Mouse (Mus musculus) retina, embryonic 14.5 days (tissue): ENCODE data around the gene Rsrc1.

Experiments
- DNase-seq: peaks from one replicate; pipeline ENCODE4 v3.0.0-alpha.2; 2015; ENCODE audit warnings: low spot score

Gene Rsrc1

DNA sequence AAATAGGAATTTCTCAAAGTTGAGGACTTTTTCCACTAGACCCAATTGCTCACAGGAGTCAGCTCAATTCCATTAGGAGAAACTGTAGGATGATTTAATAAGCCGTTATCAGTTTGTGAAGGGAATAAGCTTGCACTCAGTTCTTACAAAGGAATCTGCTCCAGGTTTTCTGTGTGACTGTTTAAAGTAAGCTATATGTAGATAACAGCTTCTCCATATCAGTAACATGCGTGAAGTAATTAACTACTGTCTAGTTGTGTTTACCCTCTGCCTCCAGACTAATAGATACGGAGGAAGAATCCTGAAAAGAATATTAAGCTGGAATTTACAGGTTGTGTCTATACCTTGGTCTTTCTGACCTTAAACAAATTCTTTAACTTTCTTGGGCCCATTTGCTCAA lies 299.1 kb downstream of the Rsrc1 start:
- no peak for DNase-seq

DNA sequence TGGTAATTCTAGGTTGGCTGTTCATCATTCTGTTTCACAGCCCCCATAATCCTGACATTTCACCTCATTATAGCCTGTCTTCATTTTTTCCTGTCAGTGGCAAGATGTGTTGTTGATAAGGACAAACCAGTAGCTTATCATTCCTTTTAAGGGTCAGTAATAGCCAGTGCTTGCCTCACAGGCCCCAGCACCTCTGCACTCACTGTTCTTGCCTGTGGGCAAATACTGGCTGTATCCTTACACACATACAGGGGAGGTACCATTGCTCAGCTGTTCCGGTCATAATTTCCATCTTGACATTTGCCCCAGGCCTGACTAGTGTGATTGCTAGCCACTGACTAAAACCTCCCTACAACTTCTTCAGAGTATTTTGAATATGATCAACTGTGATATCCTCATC lies 302.8 kb downstream of the Rsrc1 start:
- DNase-seq, result no peak

DNA sequence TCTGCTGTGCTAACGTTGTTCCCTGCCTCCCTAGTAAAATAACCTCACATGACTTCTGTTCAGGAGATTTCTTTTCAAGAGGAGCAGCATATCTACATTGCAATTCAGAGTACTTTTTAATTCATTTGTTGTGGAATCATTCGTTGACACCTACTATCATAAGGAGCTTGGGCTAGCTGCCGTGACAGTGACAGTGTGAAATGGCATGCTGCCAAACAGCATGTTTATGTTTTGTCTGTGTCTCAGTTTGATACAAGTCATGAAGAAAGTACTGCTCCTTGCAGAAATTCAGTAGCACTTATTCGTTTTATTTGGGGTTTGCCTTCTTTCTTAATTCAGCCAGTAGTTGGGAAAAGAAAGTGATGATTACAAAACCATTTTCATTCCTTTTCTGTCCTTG lies 303.7 kb downstream of the Rsrc1 start:
- no peak for DNase-seq

DNA sequence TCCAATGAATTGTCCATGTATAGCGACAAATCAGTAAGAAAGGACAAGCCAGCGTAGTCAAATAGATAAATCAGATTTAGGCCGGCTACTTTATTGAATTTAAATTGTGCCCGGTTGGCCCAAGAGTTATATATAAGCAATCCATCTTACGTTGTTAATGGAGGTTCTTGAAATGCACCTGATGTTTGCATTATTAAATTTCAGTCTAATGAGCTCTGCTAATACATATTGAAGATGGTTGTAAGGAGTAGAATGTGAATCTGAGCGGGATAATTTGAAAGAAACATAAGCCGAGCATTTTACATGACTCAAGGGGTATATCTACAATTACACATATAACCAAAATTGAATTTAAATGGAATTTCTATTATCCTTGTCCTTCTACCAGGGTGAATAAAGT lies 307.5 kb downstream of the Rsrc1 start:
- DNase-seq, result no peak

DNA sequence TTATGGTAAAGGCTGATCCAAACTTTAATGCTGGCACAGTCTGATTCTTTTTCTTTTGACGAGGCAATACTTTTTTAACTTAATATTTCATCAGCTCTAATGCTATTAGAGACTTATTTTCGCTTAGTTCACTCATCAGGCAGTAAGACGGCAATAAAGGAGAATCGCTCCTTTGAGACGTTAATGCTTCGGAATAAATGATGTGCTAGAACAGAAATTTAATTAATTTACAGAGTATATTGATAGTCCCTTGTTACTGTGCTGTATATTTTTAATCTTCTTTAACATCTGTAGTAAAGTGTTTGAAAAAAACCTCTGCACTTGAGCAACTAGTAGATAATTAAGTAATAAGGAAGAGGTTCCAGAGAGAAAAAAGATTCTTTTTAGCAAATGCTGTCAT lies 308.3 kb downstream of the Rsrc1 start:
- no peak for DNase-seq

DNA sequence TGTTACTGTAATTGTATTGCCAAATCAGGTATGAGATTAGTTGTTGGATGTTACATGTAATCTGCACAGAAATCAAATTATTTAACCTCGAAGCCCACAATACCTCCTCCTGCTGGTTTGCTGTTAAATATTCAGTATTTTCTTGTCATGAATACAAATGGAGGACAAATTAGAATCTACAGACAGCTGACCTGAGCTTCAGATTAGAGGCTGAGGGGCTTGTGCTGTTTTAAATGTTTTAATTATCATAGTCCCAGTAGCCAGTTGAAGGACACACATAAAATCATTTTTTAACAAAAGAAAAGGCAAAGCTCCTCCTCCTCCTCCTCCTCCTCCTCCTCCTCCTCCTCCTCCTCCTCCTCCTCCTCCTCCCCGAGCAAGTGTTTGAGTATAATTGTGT lies 327.5 kb downstream of the Rsrc1 start:
- no peak for DNase-seq

DNA sequence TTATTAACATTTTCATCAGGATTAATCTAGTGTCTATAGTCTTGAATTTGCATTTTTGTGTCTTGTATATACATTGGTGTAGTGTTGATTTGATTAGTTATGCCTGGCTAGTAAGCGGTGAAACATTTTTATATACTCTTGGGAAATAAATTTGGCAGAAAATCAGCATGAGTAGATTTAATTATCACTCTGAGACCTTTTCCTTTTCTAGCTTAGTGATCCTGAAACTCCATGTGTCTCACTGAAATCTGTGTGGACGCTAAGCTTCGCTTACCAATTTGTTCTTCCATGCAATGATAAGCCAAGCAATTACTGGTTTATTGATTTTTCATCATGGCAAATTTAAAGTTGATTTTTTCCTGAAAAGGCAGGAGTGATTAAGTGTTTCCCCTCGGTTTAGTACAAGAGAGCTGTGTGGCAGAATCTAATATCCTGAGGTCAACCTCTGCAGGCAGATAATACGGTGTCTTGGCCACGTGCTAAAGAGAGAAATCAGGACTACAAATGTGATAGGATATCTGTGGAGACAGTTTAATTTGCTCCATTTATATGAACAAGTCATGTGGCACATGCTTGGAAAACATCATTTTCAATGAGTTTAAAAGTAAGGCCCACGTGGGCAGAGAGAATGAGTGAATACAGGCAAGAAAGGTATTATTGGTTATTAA lies 328.6 kb downstream of the Rsrc1 start:
- DNase-seq, result peak; percentile 62

DNA sequence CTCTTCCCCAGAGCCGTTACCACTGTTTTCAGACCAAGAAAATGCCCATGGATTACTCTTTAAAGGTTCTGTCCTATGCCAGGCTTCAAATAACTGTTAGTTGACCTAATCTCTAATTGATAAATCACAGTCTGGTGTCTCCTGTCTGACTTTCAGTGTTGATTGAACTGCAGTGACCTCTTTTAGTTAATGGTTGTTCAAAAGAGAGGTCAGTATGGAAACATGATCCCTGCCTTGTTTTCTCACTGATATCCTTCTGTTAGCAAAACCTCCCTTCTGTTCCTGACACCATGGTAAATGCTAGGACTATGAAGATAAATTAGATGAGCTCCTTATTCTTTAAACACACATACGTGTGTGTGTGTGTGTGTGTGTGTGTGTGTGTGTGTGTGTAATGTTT lies 330.2 kb downstream of the Rsrc1 start:
- DNase-seq, result no peak

DNA sequence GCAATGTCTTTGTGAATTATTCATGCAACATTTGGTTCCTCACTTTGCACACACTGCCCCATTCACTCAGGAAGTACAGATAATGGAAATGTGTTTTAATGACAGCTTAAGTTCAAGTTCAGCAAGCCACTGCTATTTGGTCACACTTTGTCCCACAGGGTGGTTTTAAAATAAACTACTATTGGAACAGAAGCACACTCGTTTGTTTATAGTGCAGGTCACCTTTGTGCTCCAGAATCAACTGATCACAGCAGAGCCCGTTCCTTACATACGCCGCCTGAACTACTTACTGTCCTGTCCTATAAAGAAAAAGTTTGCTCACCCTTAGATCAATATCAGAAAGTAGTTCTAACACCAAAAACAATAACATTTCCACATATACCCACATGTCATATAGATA lies 341.2 kb downstream of the Rsrc1 start:
- no peak for DNase-seq

DNA sequence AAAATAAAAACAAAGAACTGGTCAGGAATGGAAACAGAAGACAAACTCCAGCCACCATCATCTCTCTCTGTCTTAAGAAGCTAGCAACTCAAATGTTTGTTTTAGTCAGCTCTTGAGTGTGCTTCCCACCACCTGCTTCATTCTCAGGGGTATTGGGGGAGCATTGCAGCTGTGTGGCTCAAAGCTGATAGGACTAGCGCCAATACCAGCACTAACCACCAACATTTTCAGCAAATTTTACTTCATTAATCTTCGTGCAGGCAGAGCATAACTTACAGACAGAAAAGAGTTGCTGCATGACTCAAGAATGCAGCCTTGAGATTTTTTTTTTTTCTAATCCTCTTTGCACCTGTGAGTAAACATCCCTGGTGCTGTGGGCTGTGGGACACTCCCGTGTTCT lies 358.4 kb downstream of the Rsrc1 start:
- no peak for DNase-seq

DNA sequence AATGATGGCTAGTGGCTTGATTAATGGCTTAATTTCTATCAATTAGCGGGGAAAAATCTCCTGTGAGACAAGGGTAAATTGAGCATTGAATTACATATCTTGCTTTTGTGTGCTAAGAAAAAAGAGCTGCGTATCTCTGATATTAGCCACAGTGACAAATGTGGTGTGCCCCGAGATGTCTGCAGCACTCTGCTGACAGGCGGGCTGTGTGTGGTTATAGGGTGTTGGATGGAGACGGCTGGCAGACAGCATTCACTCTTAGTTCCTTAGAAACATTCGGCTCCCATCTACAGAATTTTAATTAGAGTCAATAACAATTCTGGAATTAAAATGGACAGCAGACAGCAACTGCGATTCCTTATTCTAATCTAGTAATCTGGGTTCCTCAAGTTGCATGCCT lies 359.7 kb downstream of the Rsrc1 start:
- no peak for DNase-seq

DNA sequence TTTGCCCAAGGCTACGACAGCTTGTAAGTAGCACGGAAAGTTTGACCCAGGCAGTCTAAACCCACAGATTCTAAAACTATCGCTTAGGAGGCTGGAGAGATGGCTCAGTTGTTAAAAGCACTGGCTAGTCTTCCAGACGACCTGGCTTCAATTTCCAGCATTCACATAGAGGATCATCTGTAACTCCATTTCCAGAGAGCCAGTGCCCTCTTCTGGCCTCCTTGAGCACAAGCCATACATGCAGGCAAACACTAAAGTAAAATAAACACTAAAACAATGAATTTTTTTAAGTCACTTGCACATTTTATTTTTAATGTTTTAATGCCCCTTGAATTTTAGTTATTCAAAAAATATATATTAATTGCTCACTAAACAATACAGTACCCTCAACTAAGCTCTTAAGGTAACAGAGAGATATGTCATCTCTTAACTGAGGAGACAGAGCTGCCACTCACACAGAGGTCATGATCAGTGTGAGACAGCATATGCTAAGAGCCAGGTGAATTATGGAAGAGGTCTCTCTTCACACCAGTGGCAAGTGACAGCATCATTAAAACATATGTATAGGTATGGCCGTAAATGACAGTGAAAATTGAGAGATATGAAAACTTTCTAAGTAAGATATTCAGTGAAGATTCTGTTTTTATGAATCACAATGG lies 361.9 kb downstream of the Rsrc1 start:
- DNase-seq, result peak; percentile 49

DNA sequence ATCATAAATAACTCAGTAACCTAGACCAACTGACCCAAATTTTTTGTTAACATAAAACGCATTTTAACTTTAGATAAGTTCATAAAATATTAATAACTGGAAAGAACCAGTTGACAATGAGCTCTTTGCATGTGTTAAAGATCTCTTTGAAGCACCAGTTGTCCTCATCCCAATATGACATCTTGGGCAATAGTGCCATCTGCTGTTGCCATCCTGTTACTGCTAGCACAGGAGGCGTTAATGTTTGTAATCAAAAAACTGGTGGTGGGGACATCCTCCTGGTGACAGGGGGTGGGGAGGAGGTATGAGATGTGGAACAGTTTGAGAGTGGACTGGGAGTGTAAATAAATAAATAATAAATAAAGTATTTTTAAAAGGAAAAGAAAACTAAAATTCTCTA lies 363.4 kb downstream of the Rsrc1 start:
- peak; percentile 81 for DNase-seq

DNA sequence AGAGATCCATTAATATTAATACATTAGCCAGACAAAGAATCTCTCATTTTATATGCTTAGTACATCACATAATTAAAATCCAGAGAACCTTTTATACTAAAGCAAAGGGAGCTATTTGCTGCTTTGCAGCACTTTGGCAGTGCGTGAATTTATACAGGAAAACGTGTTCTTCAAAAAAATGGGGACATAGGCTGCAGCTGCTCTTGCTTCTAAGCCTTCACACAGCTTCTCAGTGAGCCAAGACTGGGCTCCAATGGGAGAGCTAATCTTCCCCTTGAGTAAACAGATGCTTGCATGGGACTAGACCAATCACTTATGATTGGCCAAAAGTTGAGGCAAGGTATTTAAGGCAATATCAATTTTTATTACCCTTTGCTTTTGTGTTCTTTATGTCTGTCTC lies 365.5 kb downstream of the Rsrc1 start:
- no peak for DNase-seq

DNA sequence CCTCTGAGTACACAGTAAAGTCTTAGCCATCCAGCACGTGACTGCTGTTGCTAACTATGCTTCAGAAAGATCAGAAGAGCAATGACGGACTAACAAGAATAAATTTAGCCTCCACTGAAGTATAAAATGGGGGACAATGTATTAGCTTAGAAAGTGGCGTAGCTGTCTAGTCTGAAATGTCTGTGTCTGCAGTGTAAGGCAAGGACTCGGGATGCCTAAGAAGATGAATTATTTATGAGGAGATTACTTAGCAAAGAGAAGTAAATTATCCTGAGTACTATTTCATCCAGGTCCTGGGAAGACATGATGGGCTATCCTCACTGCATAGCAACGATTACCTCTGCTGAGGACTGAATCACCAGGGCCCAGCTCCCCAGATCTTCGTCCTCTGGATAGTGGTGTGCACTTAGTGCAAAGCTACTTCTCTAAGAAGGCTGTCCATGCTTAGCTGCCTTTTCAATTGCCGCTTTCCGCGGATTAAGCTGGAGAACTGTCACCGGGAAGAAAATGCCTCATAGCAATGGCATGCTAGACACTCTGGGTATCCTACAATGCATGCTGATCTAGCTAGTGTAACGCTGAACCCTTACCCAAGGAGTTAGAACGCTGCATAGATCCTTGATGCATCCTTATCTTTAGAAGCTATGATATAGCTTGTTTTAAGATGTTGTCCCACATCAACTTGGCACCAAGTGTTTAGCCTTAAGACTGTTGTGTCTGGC lies 370.4 kb downstream of the Rsrc1 start:
- DNase-seq, result no peak

DNA sequence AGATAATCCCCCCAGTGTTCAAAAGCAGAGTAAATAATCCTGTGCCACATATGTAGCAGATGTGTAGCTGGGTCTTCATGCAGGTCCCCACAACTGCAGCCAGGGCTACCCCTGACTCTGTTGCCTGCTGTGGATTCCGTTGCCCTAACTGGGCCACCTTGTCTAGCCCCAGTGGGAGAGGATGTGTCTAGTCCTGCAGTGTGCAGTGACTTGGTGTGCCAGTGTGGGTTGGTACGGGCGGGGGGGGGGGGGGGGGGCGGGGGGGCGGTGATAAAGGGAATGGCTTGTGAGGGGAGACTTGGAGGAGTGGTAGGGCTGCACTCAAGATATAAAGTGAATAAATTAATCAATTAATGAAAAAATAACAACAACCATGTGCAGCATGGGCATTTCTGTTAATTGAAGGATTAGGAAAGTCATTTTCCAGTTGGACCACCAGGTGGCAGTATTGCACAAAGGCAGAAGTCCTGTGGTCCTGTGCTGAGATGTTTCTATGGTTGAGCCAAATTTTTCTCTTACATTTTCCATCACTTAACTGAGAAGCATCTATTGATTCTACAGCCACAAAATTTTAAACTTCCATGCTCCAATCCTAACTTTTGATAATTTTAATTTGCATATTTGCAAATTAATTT lies 371.1 kb downstream of the Rsrc1 start:
- DNase-seq, result peak; percentile 86

DNA sequence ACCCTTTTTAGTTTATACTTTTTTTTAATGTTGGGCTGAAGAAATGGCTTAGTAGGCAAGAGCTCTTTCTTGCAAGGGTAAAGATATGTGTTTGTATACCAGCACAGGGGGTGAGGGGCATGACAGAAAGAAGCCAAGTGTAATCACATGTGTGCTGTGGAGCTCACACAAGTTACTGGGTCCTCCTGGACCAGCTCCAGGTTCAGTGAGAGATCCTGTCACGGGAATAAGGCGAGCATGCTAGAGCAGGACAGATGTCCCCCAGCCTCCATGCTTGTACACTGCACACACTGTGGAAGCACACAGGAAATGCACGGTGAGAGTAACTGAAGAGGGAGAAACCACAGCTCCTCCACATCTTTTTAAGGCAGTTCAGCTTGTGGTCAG lies 371.6 kb downstream of the Rsrc1 start:
- no peak for DNase-seq

DNA sequence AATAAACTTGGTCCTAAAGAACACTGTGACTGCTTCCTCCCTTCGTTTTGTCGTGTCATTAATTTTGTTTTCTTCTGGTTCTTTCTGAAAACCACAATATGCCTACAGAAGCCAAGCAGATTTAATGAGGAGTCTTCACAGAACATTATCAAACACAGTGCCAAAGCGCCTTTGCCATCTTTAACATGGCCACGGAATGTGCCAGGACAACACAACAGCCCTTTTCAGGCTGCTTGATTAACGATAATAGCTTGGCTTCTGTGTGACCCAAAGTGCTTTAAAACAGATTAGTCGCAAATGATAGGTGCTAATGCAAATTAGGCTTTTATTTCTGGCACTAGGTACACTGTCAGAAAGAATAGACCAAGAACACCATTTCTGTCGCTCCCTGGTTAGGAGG lies 377.2 kb downstream of the Rsrc1 start:
- no peak for DNase-seq

DNA sequence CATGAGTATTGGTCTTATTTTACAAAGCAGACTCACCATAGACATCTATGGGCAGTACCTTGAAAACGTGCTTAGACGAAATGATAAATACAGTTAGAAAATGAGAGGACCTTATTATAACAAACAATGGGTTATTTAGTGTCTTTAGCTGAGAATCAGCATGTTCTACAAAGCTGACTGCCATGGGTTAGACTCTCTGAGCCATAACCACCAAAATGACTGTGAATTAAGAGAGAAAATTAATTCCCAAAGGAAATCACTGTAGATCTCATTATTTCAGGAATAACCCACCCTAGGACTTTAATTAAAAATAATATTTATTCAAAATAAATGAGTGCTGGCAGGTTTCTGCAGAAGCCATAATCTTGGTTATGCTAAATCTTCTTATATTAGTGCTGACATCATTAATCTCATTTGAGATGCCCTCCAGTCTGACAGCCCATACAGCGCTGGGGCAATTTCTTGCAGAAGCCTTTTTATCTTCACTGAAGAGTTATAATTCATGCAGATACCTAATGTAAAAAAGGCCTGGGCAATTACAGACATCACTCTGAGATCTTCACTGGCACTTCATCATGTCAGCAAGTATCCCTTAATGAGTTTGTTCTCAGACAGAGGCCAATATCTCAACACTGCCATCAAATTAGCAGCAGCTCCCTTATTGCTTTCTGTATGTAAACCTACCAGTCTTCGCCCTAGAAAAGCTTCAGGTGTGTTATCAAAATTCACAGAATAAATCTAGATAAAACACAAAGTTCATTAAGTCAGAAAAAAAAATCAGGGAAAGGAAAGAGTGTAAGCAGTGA lies 385.1 kb downstream of the Rsrc1 start:
- DNase-seq, result no peak

DNA sequence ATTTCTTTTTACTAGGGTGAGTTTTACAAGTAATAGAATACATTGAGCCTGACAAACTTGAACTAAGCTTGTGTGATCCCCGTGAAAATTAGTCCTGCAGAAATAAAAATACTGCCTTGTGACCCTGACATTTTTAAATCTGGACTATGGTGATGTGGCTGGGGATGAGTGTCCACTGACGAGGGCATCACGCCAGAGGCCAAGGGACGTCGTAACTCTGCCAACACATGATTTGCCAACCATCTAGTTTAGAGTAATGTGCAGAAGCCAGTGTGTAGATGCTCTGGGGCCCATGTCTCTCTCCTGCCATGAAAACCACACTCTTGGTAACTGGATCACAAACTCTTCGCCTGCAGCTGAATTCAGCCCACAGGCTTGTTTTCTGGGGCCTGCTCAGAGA lies 386.3 kb downstream of the Rsrc1 start:
- DNase-seq, result no peak

DNA sequence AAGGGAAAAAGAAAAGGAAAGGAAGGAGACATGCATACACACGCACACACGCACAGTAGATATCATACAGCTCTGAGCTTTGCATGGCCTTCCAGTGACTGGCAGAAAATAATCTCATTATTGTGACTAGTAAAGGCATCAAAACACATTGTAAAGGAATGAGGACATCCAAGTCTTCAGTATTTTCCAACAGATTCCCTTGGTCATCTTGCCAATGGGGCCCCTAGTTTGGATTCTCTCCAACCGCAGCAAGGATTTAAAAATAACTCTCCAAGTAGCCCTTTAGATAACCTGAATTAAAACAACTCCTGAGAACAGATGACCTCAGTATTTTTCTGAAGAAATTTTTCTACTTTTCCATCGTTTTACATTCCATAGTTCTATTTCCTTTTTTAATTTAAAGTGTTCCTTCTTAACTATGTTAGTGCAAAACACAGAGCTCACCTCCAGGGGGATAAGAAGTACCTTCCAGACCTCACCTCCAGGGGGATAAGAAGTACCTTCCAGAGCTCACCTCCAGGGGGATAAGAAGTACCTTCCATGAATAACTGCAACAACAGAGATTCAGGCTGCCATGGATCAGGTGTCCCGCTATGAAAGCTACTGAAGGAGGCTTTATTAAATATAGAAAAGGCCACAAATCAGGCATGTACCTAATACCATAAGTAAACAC lies 388.4 kb downstream of the Rsrc1 start:
- no peak for DNase-seq

DNA sequence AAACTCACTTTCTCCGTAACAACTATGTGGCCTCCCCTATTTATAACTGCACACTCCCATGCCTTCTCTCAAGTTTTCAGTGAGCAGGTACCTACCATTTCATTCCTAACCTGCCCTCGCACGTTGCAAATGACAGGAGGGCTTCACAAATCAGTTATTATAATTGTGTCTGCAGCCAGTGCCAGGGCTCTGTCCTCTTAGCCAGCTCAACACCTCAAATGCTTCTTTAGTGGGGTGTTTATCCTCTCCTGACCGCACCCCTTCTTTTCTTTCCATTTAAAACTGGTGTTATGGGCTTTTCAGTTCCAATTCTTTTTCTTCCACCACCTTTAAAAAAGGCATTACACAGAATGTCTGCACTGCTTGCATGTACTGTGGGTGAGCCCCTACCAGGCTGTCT lies 391.0 kb downstream of the Rsrc1 start:
- DNase-seq, result no peak
